Mouse (Mus musculus) bone marrow, adult 2 months (tissue): ENCODE measurements around the gene Sgms1.

Source experiments
- CTCF ChIP-seq: fragments of 200-500 bp; IDR thresholded peaks from 2 replicates; pipeline ENCODE4 v1.5.1; 2011; ENCODE audit warnings: low read length, control low read depth; ENCODE audit not compliant: control insufficient read depth, insufficient read depth
- POLR2A ChIP-seq: fragments of 200-500 bp; IDR thresholded peaks from 2 replicates; pipeline ENCODE4 v1.6.1; 2011; ENCODE audit warnings: low read depth, mild to moderate bottlenecking, control low read depth, low read length, borderline replicate concordance; ENCODE audit not compliant: control insufficient read depth

DNA sequence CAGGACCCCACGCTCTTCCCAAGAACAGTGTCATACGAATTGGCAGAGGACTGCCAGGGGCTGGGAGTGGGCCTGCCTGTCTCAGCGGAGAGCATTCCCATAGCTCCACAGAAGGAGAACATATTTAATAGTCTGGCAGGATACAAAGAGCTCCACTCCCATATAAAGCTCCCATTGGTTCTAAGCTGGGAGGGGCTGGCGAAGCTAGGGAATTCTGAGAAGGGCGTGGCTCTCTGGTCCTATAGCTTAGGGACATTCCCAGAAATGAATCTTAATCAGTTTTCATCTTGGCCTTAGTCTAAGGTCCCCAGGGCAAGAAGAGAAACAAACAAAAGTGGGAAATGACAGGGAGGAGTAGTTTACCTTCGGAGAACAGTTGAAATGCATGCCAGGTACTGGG is 247.1 kb downstream of the Sgms1 start:
- TF ChIP-seq POLR2A (no peak), CTCF (no peak)
